Mouse (Mus musculus) B cell, adult (primary cell): Measurements from ENCODE around the gene Polrmt. TPM values are rescaled to one million over a fixed set of nuclear protein-coding genes. Genes with fewer than 3 reads are reported as not detected.

Experiments
- total RNA-seq: library from RNA; stranded (reverse); gene quantifications from 4 replicates; pipeline ENCODE4 v1.2.4, GENCODE M21; 2023; ENCODE audit not compliant: inconsistent age

The Polrmt gene
- 55.6 to 79.9 TPM (median 71.2 TPM) in 4 replicates for total RNA-seq

GRCm38 (mm10) chr10:79745898-79746773, at the start of gene Polrmt:
TSS of gene Polrmt (minus strand) at chr10:79746581.

GRCm38 (mm10) chr10:79793051-79793737, 46.8 kb upstream of the Polrmt start, which contains the start of gene Palm:
TSS of gene Palm (plus strand) at chr10:79793572.

DNA sequence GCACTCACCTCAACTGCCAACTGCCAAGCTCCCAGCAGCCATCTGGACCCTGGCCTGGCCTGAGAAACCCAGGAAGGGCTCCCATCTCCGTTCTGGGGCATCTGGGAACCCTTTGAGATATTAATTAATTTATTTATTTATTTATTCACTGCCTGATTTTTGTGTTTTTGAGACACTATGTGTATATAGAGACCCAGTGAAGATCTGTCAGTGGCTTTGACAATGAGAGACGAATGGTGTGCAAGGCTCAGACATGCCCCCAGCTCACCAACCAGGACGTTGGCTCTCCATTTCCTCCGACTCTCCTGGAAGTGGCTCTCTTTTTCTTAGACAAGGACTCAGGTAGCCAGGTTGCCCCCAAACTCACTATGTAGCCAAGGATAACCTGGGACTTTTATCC, 44.5 kb upstream of the Polrmt start, which contains the start of gene Prss57:
Gene Prss57 (minus strand): TSS at position 101 of the 400 bp plus-strand sequence.

DNA sequence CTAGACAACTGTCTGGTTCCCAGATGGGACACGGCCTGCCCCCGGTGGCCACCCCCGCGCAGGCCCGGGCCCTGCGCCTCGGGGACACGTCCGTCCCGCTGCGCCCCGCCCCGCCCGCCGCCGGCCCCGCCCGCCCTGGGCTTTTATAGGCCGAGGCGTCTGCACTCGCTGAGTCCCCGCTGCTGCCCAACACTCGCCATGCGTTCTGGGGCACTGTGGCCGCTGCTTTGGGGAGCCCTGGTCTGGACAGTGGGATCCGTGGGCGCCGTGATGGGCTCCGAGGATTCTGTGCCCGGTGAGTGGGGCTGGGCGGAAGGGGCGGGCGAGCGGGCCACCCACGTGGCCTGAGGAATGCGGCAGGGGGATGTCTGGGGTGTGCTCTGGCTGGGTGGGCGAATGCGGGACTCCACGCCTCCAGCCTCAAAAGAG, 30.7 kb upstream of the Polrmt start, which contains the start of gene Fstl3:
Gene Fstl3 (plus strand): TSS at position 170 of the 429 bp plus-strand sequence.

DNA sequence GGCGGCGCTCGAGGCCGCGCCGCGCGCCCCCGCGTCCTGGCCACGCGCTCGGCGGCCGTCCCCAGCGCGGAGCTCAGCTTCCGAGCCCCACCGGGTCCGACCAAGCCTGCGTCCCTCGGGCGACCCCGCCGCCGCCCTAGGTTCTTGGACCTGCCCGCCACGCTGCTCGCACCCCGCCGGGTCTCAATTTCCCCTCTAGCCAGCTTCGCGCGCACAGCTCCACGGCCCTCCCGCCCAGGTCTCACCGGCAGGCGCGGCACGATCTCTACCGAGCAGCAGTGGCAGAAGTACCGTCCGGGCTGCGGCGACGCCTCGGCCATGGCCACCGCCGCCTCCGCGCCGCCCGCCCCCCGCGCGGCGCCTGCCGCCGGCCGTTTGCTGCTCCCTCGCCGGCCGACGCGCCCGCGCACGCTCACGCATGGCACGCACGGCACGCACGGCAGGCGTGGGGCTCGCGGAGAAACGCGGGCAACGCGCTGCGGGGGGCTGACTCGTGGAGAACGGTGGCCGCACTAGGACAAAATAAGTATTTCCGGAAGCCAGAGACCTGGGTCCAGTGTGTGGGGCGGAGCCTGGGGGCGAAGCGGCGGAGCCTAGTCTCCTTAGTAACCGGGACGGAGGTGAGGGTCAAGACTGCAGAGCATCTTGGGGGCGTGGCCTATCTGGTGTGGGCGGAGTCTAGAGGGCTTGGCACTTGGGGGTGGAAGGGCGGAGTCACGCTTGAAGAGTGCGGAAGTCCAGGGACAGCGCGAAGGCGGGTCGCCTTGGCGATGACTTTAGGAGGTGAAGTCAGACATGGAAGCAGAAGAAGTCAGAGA, 20.3 kb upstream of the Polrmt start, which contains the start of gene Rnf126:
Gene Rnf126 (minus strand): TSS at position 445 of the 818 bp plus-strand sequence.

DNA sequence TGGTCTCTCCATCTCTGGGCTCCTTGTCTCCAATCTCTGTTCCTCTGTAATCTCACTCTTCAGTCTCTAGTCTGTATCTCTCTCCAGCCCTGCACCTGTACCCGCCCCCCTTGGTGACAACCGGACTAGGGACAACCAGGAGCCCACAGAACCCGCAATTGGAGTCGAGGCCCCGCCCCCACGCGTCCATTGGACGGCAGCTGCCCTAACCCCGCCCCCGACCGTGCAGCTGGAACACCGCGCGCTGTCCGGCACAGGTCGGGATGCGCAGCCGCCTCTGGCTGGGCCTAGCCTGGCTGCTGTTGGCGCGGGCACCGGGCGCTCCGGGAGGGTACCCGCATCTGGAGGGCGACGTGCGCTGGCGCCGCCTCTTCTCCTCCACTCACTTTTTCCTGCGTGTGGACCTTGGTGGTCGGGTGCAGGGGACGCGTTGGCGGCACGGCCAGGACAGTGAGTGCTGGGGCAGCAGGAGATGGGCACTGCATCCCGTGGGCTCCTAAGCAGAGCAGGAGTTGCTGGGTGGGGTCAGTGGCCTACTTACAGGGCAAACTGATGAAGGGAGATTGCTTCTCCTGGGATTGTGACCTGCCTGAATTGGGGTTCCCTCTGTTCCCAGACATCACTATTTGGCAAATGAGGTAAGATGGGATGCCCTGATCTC, 8.6 kb upstream of the Polrmt start, which contains the start of gene Fgf22:
Gene Fgf22 (plus strand): TSS at position 221 of the 661 bp plus-strand sequence.

DNA sequence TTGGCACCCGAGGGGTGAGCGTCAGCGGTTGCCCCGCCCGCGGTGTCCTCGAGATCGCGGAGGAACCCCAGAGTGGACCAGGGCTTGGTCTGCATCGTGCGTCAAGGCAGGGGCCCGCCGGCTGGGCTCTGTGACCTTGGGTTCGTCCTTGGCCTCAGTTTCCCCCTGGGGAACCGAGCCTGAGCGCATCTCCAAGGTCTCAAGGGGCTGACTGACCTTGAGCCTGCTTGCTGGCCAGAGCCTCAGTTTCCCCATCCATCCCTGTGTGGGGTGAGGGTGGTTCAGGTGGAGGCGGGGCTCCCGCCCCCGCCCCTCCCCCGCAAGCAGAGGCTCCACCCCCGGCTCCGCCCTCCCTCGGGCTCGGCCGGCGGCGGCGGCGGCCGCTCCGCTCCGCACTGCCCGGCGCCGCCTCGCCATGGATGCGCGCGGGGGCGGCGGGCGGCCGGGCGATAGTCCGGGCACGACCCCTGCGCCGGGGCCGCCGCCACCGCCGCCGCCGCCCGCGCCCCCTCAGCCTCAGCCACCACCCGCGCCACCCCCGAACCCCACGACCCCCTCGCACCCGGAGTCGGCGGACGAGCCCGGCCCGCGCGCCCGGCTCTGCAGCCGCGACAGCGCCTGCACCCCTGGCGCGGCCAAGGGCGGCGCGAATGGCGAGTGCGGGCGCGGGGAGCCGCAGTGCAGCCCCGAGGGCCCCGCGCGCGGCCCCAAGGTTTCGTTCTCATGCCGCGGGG, 30.0 kb downstream of the Polrmt start, which contains the start of gene Hcn2:
Gene Hcn2 (plus strand): TSS at position 381 of the 734 bp plus-strand sequence.

DNA sequence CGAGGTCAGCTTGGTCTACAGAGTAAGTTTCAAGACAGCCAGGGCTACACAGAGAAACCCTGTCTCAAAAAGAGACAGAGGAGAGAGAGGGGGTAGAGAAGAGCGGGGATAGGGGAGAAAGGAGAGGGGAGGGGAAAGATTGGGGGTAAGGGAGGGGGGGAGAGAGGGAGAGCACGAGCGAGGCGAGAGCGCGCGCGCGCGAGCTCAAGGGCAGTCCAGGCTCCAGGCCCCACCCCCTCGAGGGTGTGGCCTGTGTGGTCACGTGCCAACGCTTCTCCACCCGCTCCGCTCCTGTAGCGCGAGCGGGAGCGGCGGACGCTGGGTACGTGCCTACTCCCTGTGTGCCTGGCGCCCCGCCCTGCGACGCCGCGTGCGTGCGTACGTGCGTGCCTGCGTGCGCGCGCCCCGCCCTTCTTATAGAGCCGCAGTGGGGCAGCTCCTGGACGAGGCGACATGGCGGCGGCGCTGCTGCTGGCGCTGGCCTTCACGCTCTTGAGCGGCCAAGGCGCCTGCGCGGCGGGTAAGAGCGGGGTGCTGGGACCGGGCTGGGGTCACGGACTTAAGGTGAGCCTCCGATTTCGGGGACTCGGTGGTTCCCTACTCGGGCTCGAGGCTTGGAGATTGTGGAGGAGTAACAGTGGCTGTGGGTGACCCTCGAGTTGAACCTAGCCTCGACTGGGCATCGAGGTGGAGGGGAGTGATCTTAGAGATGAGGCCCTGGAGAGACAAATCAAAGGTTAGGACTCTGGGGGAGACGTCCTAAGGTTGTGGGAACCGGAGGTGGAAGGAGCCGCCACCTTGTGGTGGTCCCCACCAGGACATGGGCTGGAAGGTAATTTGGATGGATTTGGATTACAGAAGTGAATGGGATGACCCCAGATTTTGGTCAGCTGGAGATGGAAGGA, 42.1 kb downstream of the Polrmt start, which contains the start of gene Bsg:
Gene Bsg (plus strand): TSS at position 427 of the 905 bp plus-strand sequence.

DNA sequence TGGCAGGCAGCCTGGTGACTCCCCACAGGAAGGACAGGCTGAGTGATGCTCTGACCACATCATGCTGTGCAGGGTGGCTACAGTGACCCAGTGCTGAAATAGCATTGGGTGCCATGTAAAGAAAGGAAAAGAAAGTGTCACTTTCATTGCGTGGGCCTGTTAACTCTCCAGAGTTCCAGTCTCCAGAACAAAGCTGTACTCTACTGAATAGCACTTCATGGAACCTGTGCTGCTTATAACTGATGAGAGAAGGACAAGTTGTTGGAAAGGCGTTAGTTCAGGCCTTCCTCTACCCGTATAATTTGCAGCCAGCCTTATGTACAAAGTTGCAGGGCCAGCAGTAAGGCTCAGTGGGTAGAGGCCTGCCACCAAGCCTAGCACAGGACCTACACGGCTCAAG, 57.7 kb downstream of the Polrmt start, which contains the start of gene Gzmm:
Gene Gzmm (plus strand): TSS at position 301 of the 400 bp plus-strand sequence.

Other genes starting within 250 kb of the Polrmt start
- gene Plpp2, start 212.8 kb downstream of the Polrmt start, total RNA-seq, result 2.5 to 4.1 TPM (median 3.8 TPM) in 4 replicates
- gene Mier2, start 191.4 kb downstream of the Polrmt start, total RNA-seq, result 36.6 to 45.9 TPM (median 40.8 TPM) in 4 replicates
- not detected in 4 replicates for gene Theg, start 159.2 kb downstream of the Polrmt start, total RNA-seq
- not detected in 4 replicates for gene C2cd4c, start 132.6 kb downstream of the Polrmt start, total RNA-seq
- gene Shc2, start 108.7 kb downstream of the Polrmt start, total RNA-seq, result not detected in 4 replicates
- not detected in 4 replicates for gene Odf3l2, start 100.8 kb downstream of the Polrmt start, total RNA-seq
- gene Madcam1, start 82.0 kb downstream of the Polrmt start, total RNA-seq, result not detected in 4 replicates
- 13.7 to 19.6 TPM (median 17.1 TPM) in 4 replicates for gene Tpgs1, start 77.2 kb downstream of the Polrmt start, total RNA-seq
- gene Cdc34, start 64.4 kb downstream of the Polrmt start, total RNA-seq, result 64.7 to 70.9 TPM (median 68.3 TPM) in 4 replicates
- 1.2 to 2.8 TPM (median 2.1 TPM) in 4 replicates for gene Gzmm, start 57.6 kb downstream of the Polrmt start, total RNA-seq
- 101 to 112 TPM (median 107 TPM) in 4 replicates for gene Bsg, start 42.1 kb downstream of the Polrmt start, total RNA-seq
- 0.26 TPM in 1 of 4 replicates, not detected in the others for gene Hcn2, start 29.9 kb downstream of the Polrmt start, total RNA-seq
- gene Fgf22, start 8.5 kb upstream of the Polrmt start, total RNA-seq, result not detected in 4 replicates
- gene Rnf126, start 20.4 kb upstream of the Polrmt start, total RNA-seq, result 52.1 to 65.8 TPM (median 59.1 TPM) in 4 replicates
- 1.1 to 2.1 TPM (median 1.7 TPM) in 4 replicates for gene Fstl3, start 30.7 kb upstream of the Polrmt start, total RNA-seq
- gene Prss57, start 44.4 kb upstream of the Polrmt start, total RNA-seq, result not detected in 4 replicates
- gene Palm, start 47.0 kb upstream of the Polrmt start, total RNA-seq, result 5.9 to 8.0 TPM (median 6.7 TPM) in 4 replicates
- gene Misp, start 74.4 kb upstream of the Polrmt start, total RNA-seq, result not detected in 4 replicates
- 430 to 480 TPM (median 445 TPM) in 4 replicates for gene Ptbp1, start 107.8 kb upstream of the Polrmt start, total RNA-seq
- not detected in 4 replicates for gene Prtn3, start 127.9 kb upstream of the Polrmt start, total RNA-seq
- gene Plppr3, start 128.1 kb upstream of the Polrmt start, total RNA-seq, result 0.27 to 1.1 TPM (median 0.75 TPM) in 4 replicates
- gene Elane, start 139.7 kb upstream of the Polrmt start, total RNA-seq, result not detected in 4 replicates
- gene Cfd, start 144.3 kb upstream of the Polrmt start, total RNA-seq, result not detected in 4 replicates
- gene Med16, start 162.3 kb upstream of the Polrmt start, total RNA-seq, result 76.7 to 86.8 TPM (median 80.6 TPM) in 4 replicates
- gene Gm26602, start 164.3 kb upstream of the Polrmt start, total RNA-seq, result not detected in 4 replicates
- gene Kiss1r, start 170.4 kb upstream of the Polrmt start, total RNA-seq, result 0.16 to 0.90 TPM (median 0.41 TPM) in 4 replicates
- 97.6 to 112 TPM (median 107 TPM) in 4 replicates for gene R3hdm4, start 174.6 kb upstream of the Polrmt start, total RNA-seq
- 33.9 to 40.6 TPM (median 35.9 TPM) in 4 replicates for gene Arid3a, start 180.5 kb upstream of the Polrmt start, total RNA-seq
- gene Wdr18, start 213.6 kb upstream of the Polrmt start, total RNA-seq, result 40.2 to 51.6 TPM (median 44.7 TPM) in 4 replicates
- 0.21 TPM in 1 of 4 replicates, not detected in the others for gene Grin3b, start 224.1 kb upstream of the Polrmt start, total RNA-seq
- 157 to 164 TPM (median 160 TPM) in 4 replicates for gene Tmem259, start 237.7 kb upstream of the Polrmt start, total RNA-seq
- 325 to 361 TPM (median 340 TPM) in 4 replicates for gene Cnn2, start 242.0 kb upstream of the Polrmt start, total RNA-seq
- gene Abca7, start 249.9 kb upstream of the Polrmt start, total RNA-seq, result 53.9 to 56.0 TPM (median 54.6 TPM) in 4 replicates